Mouse (Mus musculus): ENCODE measurements around the gene Eepd1.

DNA sequence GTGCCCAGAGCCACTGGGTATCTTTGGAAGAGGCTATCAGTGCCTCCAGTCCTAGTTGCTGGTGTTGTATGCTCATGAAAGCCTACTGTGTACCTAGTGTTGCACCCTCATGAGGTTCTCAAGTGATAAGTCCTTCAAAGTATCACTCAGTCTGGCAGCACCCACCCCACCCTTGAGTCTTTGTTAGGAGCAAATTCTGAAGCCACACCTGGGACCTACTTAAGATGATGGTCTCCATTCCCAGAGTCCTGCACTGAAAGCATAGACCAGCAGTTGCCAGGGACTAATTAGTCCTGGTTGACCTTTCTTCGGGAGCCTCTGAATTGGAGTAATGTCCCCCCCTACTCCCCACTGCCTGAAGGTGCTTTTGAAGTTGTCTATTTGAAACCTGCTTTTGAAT is 45.2 kb downstream of the Eepd1 start:
- TF ChIP-seq CTCF (IDR thresholded peaks at IDR 0.05; ENCODE audit: low read depth), result no peak
- no peak for TF ChIP-seq EP300 (IDR thresholded peaks at IDR 0.05; ENCODE audit: low read depth)
